Mouse (Mus musculus) lung, postnatal 4 days (tissue): ENCODE measurements at regions not wholly inside any gene's neighbourhood (a gene's known extent, or its start where the extent isn't known, plus 50 kb on each side); places are given as distances from the start of the nearest gene placed in this dataset.
A peak's percentile ranks its signal among the peaks of the same experiment; 100 is the strongest.

ENCODE experiments used
- DNase-seq, 2 experiments: peaks; one replicate each; pipeline ENCODE4 v3.0.0; 2021

GRCm38 (mm10) chr13:112003445-112003844 lies 194.7 kb upstream of the Map3k1 start:
- DNase-seq, result no peak

DNA sequence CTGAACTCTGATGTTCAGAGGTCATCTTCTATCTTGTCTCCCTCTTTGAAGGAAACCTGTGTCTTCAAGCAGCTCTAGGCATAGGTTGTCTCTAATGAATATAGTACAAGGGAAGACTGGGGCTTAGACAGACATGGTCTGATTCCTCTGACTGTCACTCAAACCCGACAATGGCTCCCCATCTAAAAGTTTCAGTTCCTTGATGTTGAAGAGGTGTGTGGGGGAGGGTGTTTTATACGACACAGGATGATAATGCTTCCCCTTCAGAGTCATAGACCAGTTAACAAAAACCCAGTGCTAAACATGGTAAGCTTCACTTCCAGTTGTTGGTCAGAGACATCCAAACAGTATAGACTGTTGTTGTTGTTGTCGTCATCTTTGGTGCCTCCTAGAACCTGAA lies 195.3 kb upstream of the Map3k1 start:
- no peak for DNase-seq

GRCm38 (mm10) chr13:112005421-112005820 lies 196.6 kb upstream of the Map3k1 start:
- peak; percentile 41 to 70 for DNase-seq

GRCm38 (mm10) chr13:112008806-112009205 lies 200.0 kb upstream of the Map3k1 start:
- DNase-seq, result peak in 1 of 2 experiments; percentile 63

DNA sequence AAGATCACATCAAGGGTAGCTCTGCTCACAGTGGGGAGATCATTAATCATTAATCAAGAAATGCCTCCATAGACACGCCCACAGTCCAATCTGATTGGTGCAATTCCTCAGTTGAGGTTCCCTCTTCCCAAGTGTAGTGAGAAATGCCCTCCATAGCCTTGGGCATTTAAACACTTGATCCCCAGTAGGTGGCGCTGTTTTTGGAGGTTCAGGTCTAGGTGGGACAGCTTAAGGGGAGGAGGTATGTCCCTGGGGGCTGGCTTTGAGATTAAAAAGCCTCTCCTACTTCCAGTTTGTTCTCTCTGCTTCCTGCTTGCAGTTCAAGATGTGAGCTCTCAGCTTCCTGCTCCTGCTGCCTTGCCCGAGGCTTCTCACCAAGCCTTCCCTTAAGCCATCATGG lies 200.5 kb upstream of the Map3k1 start:
- no peak for DNase-seq

- DNase-seq, result no peak
These were observed 201.7 kb upstream of the Map3k1 start for GRCm38 (mm10) chr13:112010464-112010863.

GRCm38 (mm10) chr13:112012640-112013039 lies 203.8 kb upstream of the Map3k1 start:
- no peak for DNase-seq

DNA sequence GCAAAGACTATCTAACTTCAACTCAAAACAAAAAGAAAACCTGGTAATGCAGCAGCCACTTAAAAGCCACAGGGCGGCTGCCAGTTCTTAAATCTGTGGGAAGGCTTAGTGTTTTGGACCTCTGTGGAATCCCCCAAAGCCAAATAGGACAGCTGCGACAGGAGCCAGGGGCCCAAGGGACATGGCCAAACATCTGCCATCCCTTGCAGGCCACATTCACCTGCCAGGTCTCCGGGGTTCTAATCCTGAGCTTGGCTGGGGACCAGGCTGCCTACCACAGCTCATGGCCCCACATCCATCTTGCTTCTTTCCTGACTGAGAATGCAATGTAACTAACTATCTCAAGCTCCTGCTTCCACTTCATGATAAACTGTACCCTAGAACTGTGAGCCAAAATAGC lies 206.3 kb upstream of the Map3k1 start:
- DNase-seq, result no peak

- no peak for DNase-seq
These were observed 207.5 kb upstream of the Map3k1 start for GRCm38 (mm10) chr13:112016280-112016679.

DNA sequence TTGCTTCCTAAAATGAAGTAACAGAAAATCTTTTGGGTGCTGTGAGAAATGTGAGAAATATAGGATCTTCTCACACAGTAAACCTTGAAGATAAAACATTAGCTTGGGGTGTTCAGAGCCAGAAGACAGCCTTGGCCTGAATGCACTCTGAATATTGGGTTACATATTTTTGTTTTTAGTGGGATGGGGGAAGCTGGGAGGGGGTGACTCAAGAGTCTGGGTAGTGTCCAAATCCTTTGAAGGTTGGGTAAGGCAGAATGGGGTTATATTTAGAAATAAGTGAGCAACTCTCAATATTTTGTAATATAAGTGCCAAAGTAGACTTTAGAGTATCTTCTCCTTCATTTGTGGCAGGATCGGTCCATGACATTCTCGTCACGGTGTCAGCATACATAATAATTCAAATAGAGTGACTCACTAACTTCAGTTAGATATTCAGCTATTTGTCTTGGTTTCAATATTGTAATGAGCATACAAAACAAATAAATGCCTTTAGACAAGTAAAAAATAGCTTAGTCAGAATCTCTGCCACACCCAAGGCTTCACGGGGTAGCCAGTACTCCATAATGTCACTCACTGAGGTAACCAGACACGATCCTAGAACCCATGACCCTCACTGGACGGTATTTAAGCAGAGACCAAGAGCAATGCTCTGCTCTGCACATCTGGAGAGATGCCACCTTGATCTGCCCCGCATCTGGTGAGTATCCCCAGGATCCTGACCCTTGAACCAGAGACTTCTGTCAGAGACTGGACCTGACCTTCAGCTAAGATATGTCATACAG lies 209.9 kb upstream of the Map3k1 start:
- no peak for DNase-seq

GRCm38 (mm10) chr13:112019575-112019974 lies 210.8 kb upstream of the Map3k1 start:
- DNase-seq, result no peak

- DNase-seq, result no peak
These were observed 214.4 kb upstream of the Map3k1 start for GRCm38 (mm10) chr13:112023171-112023570.

DNA sequence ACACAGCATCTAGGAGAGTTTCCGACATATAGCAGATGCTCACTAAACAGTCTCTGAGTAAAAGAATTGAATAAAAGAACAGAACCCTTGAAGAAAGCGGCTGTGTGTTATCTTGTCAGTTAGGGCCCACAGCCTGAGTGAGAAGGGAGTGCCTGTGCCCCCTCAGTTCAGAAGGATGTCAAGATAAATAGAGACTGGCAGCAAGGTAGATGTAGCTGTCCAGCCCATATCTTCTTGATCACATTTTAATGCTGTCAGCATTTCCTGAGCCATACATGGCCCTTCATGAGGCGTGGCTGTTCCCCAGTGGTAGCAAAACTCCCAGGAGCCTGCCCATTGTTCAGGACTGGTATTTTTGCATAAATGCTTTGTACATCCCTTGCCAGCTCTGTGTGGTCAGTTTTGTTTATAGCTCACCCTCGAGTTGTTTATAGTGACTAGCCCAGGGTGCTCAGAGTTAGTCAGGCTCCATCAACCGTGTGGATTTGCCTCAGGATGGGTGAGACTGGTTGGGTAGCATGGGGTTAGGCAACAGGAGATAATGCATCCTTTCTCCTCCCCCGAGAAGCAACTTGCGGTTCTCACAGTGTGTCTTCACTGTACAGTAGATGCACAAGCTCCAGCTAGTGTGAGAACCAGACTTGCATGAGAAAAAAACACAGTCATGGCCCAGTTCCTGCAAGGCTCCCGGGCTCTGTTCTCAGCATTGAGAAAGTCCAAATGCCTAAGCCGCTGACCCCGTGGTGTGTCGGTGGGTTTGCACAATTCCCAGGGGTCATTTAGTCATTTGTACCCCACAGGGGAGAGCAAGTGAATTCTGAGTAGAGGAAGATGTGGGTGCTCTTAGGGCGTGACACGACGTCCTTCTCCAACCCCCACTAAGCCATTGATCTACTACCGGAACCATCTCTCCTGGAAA lies 216.1 kb upstream of the Map3k1 start:
- DNase-seq, result peak in 1 of 2 experiments; percentile 65

- peak; percentile 34 to 46 for DNase-seq
These were observed 216.8 kb upstream of the Map3k1 start for GRCm38 (mm10) chr13:112025586-112025950.

- no peak for DNase-seq
These were observed 218.9 kb upstream of the Map3k1 start for GRCm38 (mm10) chr13:112027736-112028135.

GRCm38 (mm10) chr13:112031061-112031460 lies 222.3 kb upstream of the Map3k1 start:
- no peak for DNase-seq

GRCm38 (mm10) chr13:112031631-112032320 lies 223.0 kb upstream of the Map3k1 start:
- peak; percentile 53 to 78 for DNase-seq

- DNase-seq, result no peak
These were observed 229.1 kb upstream of the Map3k1 start for GRCm38 (mm10) chr13:112037731-112038380.

- no peak for DNase-seq
These were observed 229.9 kb upstream of the Map3k1 start for GRCm38 (mm10) chr13:112038556-112039304.

DNA sequence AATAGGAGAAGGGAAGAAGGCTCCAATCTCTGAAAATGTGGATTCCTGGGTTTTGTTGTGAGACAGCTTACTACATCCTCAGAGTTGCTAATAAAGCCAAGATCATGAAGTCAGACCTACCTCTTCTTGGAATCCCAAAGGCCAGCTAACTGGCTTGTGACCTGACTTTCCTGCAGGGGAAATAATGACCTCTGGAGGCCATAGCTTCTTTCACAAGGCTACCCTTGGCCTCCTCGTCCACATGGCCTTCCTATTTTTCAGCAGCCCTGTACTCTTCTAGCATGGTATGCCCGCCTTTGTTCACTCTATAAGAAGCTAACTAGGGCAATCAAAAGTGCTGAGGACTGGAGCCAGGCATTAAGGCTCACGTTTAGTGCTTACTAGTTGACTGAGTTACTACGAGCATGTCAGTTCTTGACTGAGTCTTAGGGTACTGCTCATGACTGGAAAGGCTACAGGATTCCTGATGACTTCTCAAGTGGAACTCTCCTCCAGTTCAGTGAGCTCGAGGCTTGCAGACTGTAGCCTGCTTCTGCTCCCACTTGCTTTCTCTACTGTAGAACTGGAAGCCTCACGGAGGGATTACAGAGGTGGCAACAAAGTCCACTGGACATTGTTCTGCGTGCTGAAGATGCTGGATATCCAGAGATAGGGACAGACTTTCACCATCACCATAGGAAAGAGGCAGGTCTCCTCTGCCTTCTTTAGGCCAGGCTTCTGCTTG lies 230.8 kb upstream of the Map3k1 start:
- DNase-seq, result no peak

GRCm38 (mm10) chr13:112043524-112044246 lies 234.9 kb upstream of the Map3k1 start:
- no peak for DNase-seq
